Comparison of ENCODE assay signal across 27 mouse cellular contexts in genomic region chr15:86807296-86808080, GRCm38 (mm10).
DNase-seq lines count a peak whose midpoint lies in the region; ATAC-seq lines count a peak whose summit lies in the region.
"Had no signal": no experiment of that assay in that cellular context is flagged by ENCODE, and none has a peak within 500 bp of the region (broad histone marks: within the 10 kb centered on the region; RNA-seq: fewer than 3 reads in every experiment).

No protein-coding gene starts in this region.

- no peaks in the 10 kb centered on the region for H3K36me3 ChIP-seq in megakaryocyte, embryonic 14.5 days (replicated peaks; ENCODE audit: low read length)
- H3K36me3 ChIP-seq: embryonic facial prominence, embryonic 15.5 days; heart, embryonic 15.5 days; hindbrain, embryonic 10.5 days; limb, embryonic 12.5 days; liver, embryonic 12.5 days; midbrain, embryonic 13.5 days; neural tube, embryonic 12.5 days; stomach, embryonic 15.5 days had no signal

- no peaks in the 10 kb centered on the region for H3K4me1 ChIP-seq in megakaryocyte, embryonic 14.5 days
- H3K4me1 ChIP-seq: embryonic facial prominence, embryonic 15.5 days; heart, embryonic 15.5 days; hindbrain, embryonic 10.5 days; limb, embryonic 12.5 days; liver, embryonic 12.5 days; midbrain, embryonic 13.5 days; neural tube, embryonic 12.5 days; stomach, embryonic 15.5 days had no signal

- H3K4me3 ChIP-seq in megakaryocyte, embryonic 14.5 days (replicated peaks) = peak overlapping the region; percentile 20
- H3K4me3 ChIP-seq: embryonic facial prominence, embryonic 15.5 days; heart, embryonic 15.5 days; hindbrain, embryonic 10.5 days; limb, embryonic 12.5 days; liver, embryonic 12.5 days; midbrain, embryonic 13.5 days; neural tube, embryonic 12.5 days; stomach, embryonic 15.5 days had no signal

- no peaks in the 10 kb centered on the region for H3K27me3 ChIP-seq in megakaryocyte, embryonic 14.5 days (replicated peaks)
- H3K27me3 ChIP-seq: embryonic facial prominence, embryonic 15.5 days; heart, embryonic 15.5 days; limb, embryonic 12.5 days; liver, embryonic 12.5 days; midbrain, embryonic 13.5 days; neural tube, embryonic 12.5 days; stomach, embryonic 15.5 days had no signal

- ATAC-seq in megakaryocyte, adult 5-6 weeks (ENCODE audit: poor library complexity, severe bottlenecking) = no peak
- ATAC-seq: forebrain, embryonic 16.5 days; intestine, postnatal 0 days; liver, embryonic 12.5 days; midbrain, embryonic 13.5 days had no signal

- peaks cover 75% of the 10 kb centered on the region for H3K9me3 ChIP-seq in megakaryocyte, embryonic 14.5 days
- H3K9me3 ChIP-seq: embryonic facial prominence, embryonic 15.5 days; heart, embryonic 15.5 days; hindbrain, embryonic 10.5 days; limb, embryonic 12.5 days; liver, embryonic 12.5 days; midbrain, embryonic 13.5 days; neural tube, embryonic 12.5 days; stomach, embryonic 15.5 days had no signal

- intact Hi-C loops in heart, postnatal 36 days (cut with DNase I) = no loop called here

- peak; percentile 13 for DNase-seq in heart, adult 8-10 months (ENCODE audit: low spot score)
- DNase-seq in heart, postnatal 36 days = no peak
- peak; percentile 69 to 71 for DNase-seq in cerebellum, adult 18-20 months
- DNase-seq in cerebellum, postnatal 14 days = peak; percentile 67 to 69
- no peak for DNase-seq in adrenal gland, postnatal 25 days
- no peak for DNase-seq in ovary, adult 18-20 months (ENCODE audit: low spot score)
- DNase-seq: adrenal gland, postnatal 14 days; gastrocnemius, postnatal 14 days; kidney, postnatal 4 days; lung, adult 18-20 months; lung, postnatal 10 days; retina, postnatal 1 day; right cerebral cortex, postnatal 4 days; thymus, adult 18-20 months; thymus, postnatal 4 days had no signal

Comparison
In these comparisons a context has a peak if more than half of its experiments do, and no peak if none do; other contexts are left out.
1. DNase-seq: peak in heart, adult 8-10 months (single experiment), cerebellum, adult 18-20 months (2 of 2) and cerebellum, postnatal 14 days (2 of 2); none in heart, postnatal 36 days (0 of 2), adrenal gland, postnatal 25 days (single experiment) and ovary, adult 18-20 months (single experiment).